Mouse (Mus musculus): Measurements from ENCODE around the gene Smim12.

The Smim12 gene

DNA sequence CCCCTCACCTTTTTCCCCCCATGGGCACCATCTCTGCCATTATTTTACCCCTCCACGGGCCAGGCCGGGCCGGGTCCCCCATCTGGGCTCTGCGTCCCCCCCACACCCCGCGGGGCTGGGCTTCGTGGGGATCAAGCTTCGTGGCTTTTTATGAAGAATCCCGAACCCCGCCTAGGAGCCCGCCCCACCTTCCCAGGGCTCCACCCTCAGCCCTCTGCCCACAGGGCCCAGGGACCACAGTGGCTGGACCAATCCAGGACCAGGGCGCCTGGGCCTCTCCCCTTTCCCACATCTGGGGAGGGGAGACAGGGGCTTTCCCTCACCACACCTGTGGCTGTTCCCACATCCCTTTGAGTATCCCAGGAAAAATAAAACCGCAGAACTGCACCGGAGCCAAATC lies 7.0 kb upstream of the Smim12 start:
- no peak for DNase-seq

GRCm38 (mm10) chr4:127237271-127237670 lies 6.3 kb upstream of the Smim12 start:
- no peak for DNase-seq

DNA sequence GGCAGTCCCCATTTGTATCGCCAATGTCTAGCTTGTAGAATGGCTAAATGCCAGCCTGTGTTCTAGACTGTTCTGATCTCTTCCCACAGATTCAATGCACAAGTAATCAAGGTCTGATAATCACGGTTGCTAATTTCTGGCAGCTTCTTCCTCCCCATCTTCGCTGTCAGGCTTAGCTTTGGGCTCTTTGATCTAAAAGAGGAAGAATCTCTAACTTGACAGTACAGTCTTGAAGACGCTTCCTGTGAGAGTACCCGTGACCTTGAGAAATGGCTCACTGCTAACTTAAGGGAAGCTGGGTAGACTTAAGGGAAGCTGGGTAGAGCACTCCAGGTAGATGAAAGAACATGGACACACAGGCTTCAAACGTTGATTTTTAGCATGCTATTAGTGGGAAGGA lies 888 bp upstream of the Smim12 start:
- peak; percentile 18 for DNase-seq

DNA sequence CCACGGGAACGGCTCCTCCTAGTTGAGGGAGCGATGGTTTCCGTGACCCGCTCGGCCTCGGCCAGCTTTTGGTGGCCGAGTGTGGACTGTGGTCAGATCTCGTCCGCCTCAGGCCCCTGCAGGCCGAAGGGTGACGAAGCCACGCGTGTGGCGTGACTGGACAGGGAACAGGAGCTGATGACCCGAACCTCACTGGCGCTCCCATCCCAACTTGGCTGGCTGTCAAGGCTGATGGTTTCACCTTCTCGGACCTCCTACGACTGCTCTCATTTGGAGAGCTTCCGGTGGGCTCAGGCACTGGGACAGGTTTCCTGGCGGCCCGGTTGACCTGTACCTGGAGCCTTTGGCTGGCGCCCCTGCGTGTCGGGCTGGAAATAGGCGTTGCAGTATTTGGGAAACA lies 369 bp downstream of the Smim12 start:
- DNase-seq, result no peak

DNA sequence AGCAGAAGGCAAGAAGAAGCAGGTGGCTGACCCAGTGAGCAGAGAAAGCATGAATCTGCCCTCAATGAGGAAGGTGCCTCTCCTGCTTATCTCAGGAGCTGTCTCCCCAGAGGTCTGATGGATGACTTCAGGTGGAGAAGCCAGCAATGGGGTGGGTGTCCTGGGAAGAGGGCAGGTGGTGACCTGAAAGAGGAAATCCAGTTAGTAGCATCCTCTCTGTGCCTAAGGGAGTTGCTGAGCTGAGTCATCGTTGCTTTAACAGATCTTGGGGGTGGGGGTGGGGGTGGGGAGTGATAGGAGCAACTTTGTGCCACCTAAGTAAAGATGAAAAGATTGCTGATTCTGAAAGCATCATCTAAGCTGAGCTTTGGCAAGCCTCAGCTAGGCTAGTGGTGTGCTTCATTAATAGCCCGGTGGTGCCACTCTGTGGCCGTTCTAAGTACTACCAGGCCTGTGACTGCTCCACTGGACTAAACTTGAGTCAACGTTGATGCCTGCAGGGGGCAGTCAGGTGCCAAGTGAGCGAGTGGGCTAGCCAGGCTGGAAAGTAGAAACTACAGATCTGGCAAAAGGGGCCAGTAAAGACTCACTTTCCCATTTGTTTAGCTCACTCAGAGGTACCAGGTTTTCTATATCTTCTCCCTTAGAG lies 6.2 kb downstream of the Smim12 start:
- peak; percentile 99 for DNase-seq

GRCm38 (mm10) chr4:127251963-127252585 lies 8.5 kb downstream of the Smim12 start:
- peak; percentile 90 for DNase-seq

DNA sequence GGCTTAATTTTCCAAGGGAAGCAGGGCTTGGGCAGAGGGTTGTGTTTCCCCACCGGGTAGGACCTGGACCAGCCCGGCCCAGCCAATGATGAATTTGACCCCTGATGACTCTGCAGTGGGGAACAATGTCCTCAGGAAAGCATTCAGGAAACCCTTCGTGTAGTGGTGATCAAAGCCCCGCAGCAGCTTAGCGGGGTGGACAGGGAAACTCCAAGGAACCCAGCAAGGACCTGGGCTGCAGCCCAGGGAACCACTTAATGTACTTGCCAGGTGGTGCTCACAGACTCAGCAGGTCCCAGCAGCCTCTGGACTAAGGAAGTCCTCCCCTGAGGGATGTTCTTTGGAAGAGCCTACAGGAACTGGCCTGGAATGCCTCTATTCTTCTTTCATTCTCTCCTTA lies 13.2 kb downstream of the Smim12 start:
- no peak for DNase-seq

DNA sequence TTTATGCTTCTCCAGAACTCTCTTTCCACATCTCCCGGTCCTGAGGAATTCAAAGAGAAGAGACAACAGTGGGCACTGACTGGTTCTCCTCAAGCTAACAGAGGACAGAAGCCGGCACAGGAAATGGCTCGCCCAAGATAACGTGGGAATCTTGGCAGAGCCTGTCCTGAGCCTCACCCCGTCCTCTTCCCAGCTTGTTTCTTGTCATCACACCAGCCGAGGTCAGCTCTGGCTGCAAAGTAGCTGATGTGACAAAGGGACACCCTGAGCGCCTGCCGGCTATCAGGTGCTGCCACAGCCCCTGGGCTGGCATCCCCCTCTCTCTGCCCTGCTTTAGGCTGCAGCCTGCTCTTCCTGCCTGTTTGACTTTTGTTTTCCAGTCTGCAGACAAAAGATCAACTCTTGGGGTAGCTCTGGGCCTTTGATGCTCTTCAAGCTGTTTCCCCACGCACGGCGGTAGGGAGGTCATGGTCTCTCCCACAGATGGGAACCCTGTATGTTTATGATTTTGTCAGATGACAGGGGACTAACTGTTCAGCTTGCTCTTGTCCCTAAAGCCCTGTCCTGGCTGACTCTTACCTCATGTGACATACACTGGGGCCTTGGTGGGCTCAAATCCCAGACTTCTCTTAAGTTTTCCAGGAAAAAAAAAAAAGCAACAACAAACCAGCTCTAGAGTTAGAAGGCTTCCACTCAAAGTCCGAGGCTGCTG lies 14.8 kb downstream of the Smim12 start:
- peak; percentile 85 for DNase-seq

DNA sequence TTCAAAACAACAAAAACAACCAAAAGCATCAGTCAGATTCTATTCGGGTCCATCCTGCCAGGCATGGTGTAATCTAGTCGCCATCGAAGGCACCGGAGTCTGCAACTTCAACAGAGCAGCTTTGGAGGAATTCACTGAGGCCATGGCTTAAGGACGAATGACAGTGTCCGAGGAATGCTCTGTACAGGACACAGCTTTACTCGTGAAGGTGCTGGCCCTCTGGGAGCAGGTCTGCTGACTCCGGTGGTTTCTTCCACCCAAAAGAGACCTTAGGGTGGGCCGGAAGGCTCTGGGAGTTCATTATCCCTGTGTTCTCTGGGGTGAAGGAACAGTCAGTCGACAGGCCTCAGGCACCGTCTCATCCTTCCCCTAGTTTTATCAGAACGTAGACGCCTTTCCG lies 18.0 kb downstream of the Smim12 start:
- no peak for DNase-seq

DNA sequence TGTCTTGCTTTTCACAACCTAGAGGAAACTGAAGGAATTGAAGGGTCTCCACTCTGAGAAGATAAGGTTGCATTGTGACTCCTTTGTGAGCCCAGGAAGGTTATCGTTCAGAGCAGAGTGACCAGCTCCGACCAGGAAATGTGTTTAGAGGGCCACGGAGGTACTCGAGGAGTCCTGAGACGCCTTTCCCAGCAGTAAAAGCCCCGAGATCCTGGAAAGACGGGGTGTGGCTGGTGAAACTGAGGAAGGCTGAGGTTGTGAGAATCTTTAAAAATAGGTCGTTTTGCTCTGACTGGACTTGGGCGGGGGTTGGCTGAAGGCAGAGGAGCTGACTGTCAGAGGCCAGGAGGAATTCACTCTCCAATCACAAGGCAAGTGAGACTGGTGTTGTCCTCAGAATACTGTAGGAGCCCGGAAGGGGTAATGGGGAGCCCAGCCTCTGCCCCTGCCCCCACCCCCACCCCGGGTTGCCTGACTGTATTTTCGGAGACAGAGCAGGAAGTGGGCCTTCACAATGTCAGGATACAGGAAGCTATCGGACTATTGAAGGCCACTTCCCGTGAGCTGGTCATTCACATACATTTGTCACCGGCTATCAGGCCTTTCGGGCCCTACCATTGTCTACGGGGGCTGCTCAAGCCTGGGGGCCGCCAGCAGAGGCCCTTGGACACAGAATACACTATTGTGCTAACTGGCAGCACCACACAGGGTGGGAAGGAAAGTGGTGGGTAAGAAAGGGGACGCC lies 20.0 kb downstream of the Smim12 start:
- peak; percentile 80 for DNase-seq

GRCm38 (mm10) chr4:127264183-127264554 lies 20.6 kb downstream of the Smim12 start:
- DNase-seq, result no peak

DNA sequence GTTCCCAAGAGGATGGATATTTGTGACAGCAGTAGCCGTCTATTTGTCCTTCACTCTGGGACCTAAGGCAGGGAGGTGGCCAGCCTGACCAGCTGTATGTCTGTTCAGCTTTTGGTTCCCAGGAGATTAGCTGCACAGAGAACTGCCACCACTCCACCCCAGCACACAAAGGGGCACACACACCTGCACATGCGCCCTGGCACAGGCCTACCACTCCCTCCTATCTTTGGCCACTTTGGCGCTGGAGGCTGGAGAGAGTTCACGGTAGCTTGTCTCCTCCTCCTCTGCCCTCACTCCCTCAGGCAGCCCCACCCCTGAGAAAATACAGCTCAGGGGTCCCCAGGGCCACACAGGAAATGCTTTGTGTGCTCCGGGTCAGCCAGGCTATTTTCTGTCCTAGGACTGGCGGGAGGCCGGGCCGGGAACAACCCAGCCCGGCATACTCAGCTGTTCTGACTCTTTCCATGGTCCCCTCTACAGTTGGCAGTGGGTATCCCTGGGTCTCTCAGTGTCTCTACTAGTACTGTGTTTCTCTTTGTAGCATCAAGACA lies 34.9 kb downstream of the Smim12 start:
- DNase-seq, result peak; percentile 64

GRCm38 (mm10) chr4:127279241-127279640 lies 35.7 kb downstream of the Smim12 start:
- no peak for DNase-seq

- DNase-seq, result no peak
Observed at GRCm38 (mm10) chr4:127286907-127287306, 43.3 kb downstream of the Smim12 start.

DNA sequence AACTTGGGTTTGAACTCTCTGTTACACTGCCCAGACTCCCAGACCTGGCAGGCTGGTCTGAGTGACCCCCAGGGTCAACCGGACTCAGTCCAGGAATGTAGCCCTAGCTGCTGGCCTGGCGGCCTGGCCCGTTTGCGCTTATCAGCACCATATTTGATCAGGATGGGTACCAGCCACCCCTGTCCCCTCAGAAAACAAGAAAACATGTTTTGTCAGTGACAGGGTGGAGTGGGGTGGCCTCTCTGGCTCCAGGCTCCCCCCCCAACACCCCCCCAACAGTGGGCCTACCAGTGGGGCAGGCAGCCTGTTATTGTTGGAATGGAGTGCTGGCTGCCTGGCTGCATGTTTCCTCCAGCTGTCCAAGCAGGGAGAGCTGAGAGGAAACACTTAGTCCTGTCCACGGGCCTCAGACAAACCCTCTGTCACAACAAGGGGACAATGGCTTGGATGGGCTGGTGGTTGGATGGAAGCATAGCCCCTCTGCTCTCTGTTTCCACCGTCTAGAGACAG lies 45.5 kb downstream of the Smim12 start:
- peak; percentile 30 for DNase-seq

DNA sequence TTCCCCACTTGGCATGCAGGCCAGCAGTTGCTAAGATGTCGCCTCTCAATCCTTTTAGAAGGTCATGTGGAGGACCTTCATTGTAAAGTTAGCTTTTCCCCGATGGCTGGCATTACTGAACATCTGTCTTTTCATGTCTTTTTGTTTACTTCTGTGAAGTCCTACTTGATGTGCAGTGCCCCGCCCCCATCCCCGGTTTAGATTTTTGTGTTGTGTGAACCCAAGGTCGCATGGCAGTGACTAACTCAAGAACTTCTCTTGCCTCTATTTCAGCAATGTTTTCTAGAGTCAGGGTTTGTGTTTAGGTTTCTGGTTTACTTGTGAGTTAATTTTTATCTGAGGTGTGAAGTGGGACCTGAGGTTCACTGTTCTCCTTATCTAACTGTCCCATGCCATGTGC lies 49.0 kb downstream of the Smim12 start:
- no peak for DNase-seq
